Mouse (Mus musculus): ENCODE measurements around the gene Omd.

Gene Omd

GRCm38 (mm10) chr13:49617021-49617420 lies 34.8 kb downstream of the Omd start:
- no peak for DNase-seq

- DNase-seq, result no peak
These were observed 36.1 kb downstream of the Omd start for GRCm38 (mm10) chr13:49618365-49618764.

GRCm38 (mm10) chr13:49623216-49623615 lies 41.0 kb downstream of the Omd start:
- no peak for DNase-seq

GRCm38 (mm10) chr13:49628167-49628566 lies 45.9 kb downstream of the Omd start:
- no peak for DNase-seq

- no peak for DNase-seq
These were observed 46.8 kb downstream of the Omd start for GRCm38 (mm10) chr13:49629076-49629475.

GRCm38 (mm10) chr13:49639965-49640364 lies 57.7 kb downstream of the Omd start:
- DNase-seq, result no peak

Data from cerebellum, adult 11 months (tissue).